Mouse (Mus musculus) liver, embryonic 14.5 days (tissue): ENCODE measurements at regions not wholly inside any gene's neighbourhood (a gene's known extent, or its start where the extent isn't known, plus 50 kb on each side); places are given as distances from the start of the nearest gene placed in this dataset.

Source experiments
- CTCF ChIP-seq: IDR thresholded peaks from 2 replicates; pipeline ENCODE4 v1.5.1; 2016; ENCODE audit warnings: antibody characterized with exemption, low read depth, control low read depth
- EP300 ChIP-seq: IDR thresholded peaks from 2 replicates; pipeline ENCODE4 v1.6.1; 2016; ENCODE audit warnings: antibody characterized with exemption, low read depth

GRCm38 (mm10) chr4:34221915-34222314, 171.9 kb upstream of the Spaca1 start:
- TF ChIP-seq CTCF (no peak), EP300 (no peak)
